Mouse (Mus musculus) ES-Bruce4 (cell line): ENCODE data around the gene Slc22a7.

ENCODE experiments used
- CTCF ChIP-seq: IDR thresholded peaks from one replicate; pipeline ENCODE4 v1.8.1; 2011; ENCODE audit warnings: low read depth, low read length
- POLR2A ChIP-seq: IDR thresholded peaks from one replicate; pipeline ENCODE4 v1.8.1; 2011; ENCODE audit warnings: low read length; ENCODE audit not compliant: insufficient read depth

DNA sequence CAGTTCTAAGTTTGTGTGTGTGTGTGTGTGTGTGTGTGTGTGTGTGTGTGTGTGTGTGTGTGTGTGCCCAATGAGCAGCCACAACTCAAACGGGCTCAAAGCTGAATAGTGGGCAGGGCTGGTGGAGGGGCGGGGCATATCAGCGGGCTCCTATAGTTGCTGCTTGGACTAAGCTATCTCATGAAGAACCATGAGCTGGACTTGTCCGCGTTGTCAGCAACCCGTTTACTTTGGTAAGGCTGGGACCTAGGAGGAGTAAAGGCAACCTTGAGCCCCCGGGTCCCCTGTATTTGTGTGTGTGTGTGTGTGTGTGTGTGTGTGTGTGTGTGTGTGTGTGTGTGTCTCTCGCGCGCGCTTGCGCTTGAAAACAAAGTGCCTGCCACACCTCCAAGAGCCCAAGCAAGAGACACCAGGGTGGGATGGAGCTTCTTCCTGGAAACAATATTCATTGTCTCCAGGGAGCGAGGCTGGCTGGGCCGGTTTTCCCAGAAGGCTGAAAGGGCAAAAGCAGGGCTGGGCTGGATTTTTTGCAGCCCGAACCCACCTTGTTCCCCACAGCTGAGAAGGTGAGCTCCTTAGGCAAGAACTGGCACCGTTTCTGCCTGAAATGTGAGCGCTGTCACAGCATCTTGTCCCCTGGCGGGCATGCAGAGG, 9.4 kb downstream of the Slc22a7 start, which contains the start of gene Crip3:
- TF ChIP-seq CTCF (no peak), POLR2A (no peak)
